Mouse (Mus musculus) liver, adult 2 months (tissue): ENCODE measurements around the gene Il22ra2.

Experiments
- CTCF ChIP-seq: fragments of 200-500 bp; IDR thresholded peaks from 2 replicates; pipeline ENCODE4 v1.5.1; 2011; ENCODE audit warnings: low read depth, low read length, control low read depth
- POLR2A ChIP-seq: fragments of 200-500 bp; IDR thresholded peaks from 2 replicates; pipeline ENCODE4 v1.6.1; 2011; ENCODE audit warnings: low read length, control low read depth; ENCODE audit not compliant: insufficient read depth; ENCODE audit errors: extremely low read depth

DNA sequence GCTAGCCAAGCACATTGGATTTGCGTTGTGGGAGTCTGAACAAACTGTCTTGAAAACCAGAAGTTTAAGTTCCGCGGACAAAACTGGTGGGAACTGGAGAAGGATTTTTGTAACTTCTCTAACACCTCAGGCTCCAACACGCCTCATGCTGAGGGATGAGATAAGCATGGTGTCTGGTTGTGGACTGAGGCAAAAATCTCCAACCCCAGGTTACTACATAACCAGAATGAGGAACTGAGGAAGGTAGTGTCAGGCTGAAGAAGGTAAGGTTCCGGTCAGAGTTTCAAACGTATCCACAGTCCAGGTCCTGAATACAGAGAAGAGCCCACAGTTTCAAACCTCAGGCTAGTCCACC, 30.5 kb upstream of the Il22ra2 start:
- TF ChIP-seq CTCF = no peak
- TF ChIP-seq POLR2A = no peak
